Mouse (Mus musculus) liver, adult 2 months (tissue): ENCODE data around the gene Smug1.
A peak's percentile ranks its signal among the peaks of the same experiment; 100 is the strongest.

Experiments used
- CTCF ChIP-seq: fragments of 200-500 bp; IDR thresholded peaks from 2 replicates; pipeline ENCODE4 v1.5.1; 2011; ENCODE audit warnings: low read depth, low read length, control low read depth
- POLR2A ChIP-seq: fragments of 200-500 bp; IDR thresholded peaks from 2 replicates; pipeline ENCODE4 v1.6.1; 2011; ENCODE audit warnings: low read length, control low read depth; ENCODE audit not compliant: insufficient read depth; ENCODE audit errors: extremely low read depth

DNA sequence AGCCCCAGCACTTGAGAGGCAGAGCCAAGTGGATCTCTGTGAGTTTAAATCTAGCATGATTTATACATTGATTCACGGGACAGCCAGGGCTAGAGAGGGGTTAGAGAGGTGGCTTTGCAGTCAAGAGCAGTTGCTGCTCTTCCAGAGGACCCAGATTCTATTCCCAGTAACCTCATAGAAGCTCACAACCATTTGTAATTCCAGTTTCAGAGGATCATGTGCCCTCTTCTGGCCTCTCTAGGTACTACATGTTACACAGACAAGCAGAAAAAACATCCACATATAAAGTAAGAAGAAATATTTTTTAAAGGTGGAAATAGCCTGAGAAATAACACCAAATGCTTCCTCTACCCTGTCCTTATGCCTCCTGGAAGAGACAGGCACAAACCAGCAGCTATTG lies 36.2 kb downstream of the Smug1 start:
- peak; percentile 40 for TF ChIP-seq CTCF
- no peak for TF ChIP-seq POLR2A
